Mouse (Mus musculus) lung, postnatal 0 days (tissue): ENCODE results near the gene Lnx2.

ENCODE experiments used
- CTCF ChIP-seq: IDR thresholded peaks from 2 replicates; pipeline ENCODE4 v1.5.1; 2016; ENCODE audit warnings: antibody characterized with exemption, mild to moderate bottlenecking
- EP300 ChIP-seq: IDR thresholded peaks from 2 replicates; pipeline ENCODE4 v1.6.1; 2016; ENCODE audit warnings: antibody characterized with exemption, mild to moderate bottlenecking, control low read depth

- no peak for TF ChIP-seq CTCF
- TF ChIP-seq EP300: no peak
Measured at GRCm38 (mm10) chr5:146974781-146975123, 101.6 kb downstream of the Lnx2 start.
